Mouse (Mus musculus) cerebellum, adult 9-11 months (tissue): ENCODE measurements at regions not wholly inside any gene's neighbourhood (a gene's known extent, or its start where the extent isn't known, plus 50 kb on each side); places are given as distances from the start of the nearest gene placed in this dataset.

Experiments used
- DNase-seq: peaks from one replicate; pipeline ENCODE4 v3.0.0; 2022

DNA sequence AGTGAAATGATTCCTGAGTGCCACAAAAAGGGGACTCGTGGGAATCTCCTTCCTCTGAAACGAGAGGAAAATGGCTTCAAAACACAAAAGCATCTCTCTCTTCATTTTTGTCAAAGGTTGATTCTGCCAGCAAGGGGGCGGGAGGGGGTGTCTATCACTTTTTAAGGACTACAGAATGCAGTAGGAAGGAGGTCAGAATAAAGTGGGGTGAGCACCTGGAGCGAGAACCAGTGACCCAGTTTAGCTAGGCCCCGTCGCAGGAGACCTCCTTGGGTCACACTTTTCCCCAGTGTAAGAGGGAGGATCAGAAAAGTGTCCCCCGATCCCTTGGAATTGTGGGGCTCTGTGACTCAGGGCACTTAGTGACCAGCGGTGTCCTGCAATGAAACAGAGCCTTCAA, 133.1 kb downstream of the Tgfb2 start:
- DNase-seq = no peak

DNA sequence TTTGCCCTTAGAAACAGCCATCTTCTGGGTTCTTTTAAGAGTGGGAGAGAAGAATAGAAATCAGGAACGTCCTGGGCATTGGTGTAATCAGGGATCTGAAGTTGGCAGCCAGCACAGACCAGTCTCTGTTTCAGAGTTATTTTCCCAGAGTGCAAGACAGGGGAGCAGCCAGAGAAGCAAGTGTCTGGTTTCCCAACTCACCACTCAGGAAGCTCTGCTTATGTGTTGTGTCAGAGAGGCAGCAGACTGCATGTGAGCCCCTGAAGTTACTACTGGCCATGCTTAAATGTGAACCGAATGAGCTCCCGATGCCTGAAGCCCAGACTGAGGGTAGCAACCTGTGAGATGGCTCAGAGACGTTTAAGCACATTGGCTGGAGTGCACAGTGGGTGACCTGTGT, 133.7 kb downstream of the Tgfb2 start:
- DNase-seq = no peak

DNA sequence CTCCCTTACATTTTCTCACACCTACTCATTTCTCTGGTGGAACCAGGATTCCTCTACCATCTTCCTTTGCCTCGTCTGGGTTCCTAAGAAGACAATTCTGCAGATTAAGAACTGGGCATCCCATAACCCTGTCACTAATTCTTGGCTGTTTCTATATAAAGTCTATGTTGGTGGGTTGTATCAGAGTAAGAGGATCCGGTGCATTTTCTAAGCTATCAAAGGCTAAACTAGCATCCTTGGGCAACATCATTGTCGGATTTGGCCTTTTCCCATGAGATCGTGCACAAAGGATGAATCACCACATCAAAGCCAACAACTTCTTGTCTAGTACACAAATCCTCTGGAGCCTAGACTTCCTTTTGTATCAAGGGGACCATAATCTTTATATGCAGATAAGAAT, 137.3 kb downstream of the Tgfb2 start:
- no peak for DNase-seq

DNA sequence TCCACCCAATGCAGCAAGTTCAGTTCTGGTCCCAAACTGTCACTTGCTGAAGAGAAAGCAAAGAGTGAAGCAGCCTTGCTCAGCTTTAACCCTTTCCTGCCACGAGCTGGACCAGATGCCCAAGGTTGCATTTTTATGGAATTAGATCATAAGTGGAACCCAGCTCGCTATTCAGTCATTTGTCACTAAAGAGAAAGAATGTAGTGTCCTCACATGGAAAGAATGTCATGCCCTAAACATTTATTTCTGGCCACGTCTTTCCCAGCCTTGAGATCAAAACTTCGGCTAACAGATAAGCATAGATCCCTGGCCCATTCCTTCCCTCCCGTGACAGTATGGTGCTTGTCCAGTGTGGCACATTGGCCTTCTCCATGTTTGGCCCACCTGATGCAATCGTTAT, 137.7 kb downstream of the Tgfb2 start:
- DNase-seq = no peak

DNA sequence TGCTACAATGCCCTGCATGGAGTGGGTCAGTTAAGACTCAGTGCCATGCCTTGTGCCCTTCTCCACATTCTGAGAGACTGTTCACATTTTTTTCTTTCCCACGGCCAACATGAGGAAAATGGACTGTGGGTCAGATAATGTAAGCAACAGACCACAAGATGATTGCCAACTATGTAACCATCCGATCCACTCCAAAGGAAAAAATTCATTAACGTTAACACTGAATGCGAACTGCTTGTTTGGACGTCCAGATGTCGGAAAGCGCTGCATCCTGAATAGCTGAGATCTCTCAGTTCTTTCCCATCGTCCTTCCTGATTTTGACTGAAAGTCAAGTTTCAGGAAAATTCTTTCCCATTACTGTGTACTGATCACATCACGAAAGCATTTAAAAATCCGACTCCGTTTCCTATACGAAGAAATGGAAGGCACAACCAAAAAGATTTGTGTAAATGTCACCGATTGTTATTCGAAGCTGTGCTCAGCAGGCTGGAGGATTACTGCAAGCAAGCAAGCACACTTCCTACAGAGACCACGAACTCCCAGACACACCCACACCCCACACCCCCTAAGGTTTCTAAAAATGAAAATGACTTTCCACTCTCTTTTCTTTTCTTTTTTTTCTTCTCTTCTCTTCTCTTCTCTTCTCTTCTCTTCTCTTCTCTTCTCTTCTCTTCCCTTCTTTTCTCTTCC, 138.5 kb downstream of the Tgfb2 start:
- no peak for DNase-seq

DNA sequence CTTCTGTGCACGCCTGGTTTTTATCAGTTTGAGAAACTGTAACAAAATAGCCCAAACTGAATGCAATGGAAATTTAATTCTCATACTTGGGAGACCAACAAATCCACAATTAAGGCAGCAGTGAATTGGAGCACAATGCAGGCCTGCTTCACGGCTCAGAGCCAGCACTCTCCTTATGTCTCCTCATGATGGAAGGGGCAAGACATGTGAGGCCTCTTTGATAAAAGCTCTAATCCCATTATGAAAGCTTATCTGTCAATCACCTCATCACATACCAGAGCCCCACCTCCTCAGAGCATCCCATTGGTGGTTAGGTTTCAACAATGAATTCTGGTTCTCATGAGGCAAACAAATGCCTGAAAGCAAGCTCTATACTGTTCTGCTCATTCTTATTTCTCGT, 143.8 kb downstream of the Tgfb2 start:
- DNase-seq = no peak

DNA sequence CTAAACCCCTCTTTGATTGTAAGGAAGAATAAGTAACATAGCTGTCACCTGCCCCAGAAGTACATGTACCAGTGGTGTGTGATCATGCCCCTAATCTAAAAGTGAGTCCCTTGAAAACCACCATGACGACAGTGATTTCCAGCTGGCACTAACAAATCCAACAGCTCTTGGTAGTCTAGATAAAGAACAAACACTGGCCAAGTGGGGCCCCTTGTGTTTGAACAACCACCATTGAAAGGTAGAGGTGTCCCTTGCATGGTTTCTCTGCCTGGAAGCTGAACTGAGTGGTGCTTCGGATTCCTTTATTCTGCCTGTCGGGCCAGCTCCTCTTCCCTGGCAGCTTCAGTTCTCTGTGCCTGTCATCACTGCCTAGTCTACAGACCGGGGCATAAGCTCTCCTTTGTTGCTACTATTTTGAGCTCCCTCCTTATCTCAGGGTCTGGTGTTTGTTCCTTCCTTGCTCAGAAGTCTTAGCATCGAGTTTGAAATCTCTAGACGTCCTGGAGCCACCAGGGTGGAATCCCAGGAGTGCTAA, 150.3 kb downstream of the Tgfb2 start:
- no peak for DNase-seq

DNA sequence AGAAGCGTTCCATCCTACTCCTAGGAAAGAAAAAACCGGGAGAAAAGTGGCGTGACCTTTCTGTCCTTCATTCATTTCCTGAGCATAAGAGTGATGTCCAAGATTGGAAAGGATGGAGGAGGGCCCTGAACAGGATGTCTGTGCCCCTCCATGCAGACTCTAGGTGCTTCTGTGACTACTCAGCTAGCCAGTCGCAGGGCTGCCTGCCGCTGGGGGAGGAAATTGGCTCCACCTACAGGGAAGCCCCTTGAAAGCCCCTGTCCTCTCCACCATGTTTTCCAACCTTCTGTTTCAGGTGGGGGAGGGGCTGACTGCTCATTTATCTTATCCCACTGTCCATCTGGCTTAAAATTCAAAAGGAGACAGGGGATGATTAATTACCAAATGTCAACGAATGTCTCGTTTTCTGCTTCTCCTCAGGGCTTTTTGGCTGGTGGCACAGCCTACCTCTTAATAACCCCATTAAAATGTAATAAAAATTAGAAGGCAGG, 151.2 kb downstream of the Tgfb2 start:
- DNase-seq = no peak

DNA sequence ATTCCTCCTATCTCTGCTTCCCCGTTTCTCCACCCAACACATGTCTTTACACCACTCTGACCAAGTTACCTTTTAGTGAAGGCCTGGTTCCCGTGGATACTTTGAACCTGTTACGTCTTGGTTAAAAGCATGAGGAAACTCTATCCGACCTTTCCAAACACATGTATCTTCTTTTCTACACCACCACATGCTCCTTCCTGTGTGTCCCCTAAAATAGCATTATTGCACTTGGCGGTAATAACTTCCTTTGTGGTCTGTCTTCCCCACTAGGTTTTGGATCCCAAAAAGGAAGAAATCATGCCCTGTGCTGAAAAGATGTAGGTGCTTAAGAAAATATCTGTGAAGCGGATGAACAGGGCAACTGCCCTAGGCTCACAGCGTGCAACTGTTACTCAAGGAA, 153.1 kb downstream of the Tgfb2 start:
- DNase-seq = no peak

DNA sequence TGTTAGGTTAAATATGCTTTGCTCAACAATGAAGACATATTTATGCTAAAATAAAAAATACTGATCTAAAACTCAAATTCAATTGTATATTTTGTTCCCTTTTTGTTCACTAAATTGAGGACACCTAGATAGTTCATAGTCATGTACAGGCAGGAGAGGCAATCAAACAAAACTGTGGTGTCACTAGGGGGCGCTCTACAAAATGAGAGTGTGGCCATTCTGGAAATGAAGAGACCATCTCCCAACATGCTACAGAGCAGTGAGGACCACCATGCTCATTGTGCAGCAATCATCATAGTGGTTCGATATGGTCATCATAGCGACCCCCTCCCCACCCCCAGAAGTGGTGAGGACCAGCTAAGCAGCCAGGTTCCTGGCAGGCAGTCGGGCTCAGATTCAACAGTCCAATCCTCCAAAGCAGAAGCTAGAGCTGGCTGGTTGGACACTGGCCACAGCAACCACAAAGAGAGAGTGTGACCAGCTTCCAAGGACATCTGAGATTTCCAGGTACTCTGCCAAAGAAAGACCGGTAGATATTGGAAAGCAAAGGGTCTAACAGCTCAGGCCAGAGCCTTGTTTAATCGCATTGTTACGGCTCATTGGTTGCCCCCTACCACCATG, 155.4 kb downstream of the Tgfb2 start:
- DNase-seq = no peak

DNA sequence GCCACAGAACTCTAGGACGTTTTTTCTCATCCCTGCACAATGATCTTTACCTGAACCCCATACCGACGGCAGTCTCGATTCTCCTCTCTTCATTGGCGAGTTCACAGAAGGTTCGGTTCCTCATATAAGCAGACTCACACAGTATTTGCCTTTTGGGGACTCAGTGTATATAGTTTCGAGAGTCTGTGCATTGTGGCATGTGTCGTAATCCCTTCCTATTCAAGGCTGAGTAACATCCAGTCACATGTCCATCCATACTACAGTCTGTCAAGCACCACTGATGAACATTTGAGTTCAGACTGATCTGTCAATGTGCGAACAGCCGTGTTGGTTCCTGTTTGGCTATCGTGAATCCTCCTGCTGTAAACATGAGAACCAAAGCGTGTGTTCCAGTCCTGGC, 156.6 kb downstream of the Tgfb2 start:
- no peak for DNase-seq

DNA sequence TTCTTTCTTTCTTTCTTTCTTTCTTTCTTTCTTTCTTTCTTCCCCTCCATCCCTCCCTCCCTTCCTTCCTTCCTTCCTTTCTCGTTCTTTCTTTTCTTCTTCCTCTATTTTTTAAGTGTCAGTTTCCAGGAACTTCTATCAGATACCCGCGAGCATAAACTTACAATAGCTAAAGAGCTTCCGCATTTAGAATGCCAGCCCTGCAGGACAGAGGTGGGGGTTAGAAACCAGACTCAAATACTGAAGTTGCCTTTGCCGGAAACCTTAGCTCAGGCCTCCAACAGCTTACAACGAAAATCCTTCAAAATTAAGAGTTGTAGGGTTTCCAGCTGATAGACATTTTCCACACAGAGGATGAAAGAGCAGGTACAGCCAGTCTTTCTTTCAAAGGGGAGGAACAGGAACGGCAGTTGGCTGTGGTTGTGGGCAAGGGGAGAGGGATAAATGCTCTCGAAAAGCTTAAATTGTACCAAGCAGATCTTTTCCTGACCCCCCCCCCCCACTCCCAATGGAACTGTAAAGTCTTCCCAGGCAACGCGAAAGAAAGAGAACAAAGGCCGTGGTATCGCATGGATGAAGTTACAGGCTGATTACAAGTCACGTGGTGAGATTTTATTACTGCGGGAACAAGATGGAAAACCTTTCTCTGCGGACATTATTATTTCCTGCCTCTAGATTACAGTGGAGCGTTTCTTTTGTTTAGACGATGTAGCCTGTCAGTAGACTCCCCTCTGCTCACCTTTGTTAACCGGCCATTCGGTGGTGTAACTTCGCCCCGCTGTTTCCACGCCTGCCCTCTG, 159.2 kb downstream of the Tgfb2 start:
- no peak for DNase-seq

DNA sequence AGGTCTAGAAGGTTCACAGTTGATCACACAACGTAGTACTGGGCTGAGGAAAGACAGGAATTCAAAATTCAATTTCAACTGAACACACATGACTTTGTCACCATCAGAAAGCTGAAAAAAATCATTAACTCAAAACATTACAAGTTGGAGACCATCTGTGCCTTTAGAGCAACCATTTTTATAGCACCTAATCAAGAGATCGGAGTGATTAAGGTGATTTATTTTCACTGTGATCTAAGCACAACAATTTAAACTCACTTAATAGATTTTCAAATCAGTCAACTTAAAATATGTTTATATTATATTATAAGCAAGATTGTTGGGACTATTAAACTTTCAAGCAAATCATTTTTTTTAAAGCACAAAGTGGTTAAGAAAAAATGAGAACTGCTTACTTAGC, 165.7 kb downstream of the Tgfb2 start:
- DNase-seq = no peak

DNA sequence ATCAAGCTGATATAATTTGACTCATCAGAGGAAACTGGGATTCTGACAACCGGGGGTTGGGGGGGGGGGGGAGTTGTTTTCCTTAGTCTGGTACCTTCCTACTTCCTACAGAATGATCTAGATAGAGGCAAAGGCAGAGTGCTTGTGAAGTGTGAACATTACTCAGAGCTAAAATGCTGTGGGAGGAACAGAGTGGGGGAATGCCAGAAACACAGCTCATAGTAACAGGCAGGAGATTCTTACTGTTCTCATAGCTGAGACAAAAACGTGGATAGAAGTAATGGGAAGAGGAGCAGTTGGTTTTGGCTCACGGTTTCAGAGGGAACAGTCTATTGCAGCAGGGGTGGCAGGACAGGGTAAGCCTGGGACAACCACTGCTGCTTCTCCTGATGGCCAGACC, 167.6 kb downstream of the Tgfb2 start:
- DNase-seq = no peak

DNA sequence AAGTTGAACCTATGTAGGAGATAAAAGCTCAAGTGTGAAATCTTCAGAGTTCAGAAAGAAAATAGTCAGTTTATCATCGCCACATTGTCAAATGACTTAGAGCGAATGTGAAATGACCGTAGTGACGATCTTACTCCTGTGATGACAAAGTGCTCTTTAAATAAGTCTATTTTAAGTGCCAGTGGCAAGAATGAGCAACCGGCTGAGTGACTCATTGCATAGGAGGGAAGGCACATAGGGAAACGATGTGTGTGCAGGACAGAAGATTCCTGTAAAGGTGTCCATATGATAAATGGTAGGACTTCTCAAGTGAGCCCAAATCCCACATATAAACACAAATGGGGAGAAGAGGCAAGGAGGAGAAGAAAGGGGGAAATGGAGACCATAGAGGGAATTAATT, 189.8 kb downstream of the Tgfb2 start:
- no peak for DNase-seq

DNA sequence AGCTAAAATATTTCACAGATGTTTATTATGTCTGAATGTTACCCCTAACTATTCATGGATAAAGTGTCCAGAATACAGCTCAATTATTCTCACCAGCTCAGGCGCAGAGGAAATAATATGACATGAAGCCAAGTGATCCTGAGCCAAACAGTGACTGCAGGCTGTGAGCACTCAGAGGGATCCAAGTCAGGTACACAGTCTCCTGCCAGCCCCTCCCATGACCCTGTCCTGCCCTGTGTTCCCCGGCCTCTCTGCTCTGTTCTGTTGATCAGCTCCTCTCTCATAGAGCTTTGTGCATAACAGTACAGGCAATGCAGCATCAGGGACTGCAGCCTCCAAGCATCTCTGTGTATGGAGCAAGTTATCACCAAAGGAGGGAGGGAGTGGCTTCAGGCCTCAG, 190.7 kb downstream of the Tgfb2 start:
- no peak for DNase-seq

DNA sequence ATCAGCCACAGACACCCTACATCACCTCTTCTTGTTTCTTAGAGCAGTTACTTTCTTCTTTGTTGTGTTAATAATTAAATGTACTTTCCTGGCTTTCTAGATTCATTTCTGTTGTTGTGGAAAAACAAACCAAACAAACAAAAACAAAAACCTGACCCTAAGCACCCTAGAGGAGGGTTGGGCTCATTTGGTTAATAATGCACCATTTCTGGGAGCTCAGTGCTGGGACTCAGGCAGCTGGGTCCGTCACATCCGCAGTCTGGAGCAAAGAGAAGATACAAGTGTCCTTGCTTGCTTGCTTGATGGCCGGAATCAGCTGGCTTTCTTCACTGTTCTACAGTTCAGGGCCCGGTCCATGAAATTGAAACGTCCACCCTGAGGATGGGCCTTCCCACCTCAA, 191.9 kb downstream of the Tgfb2 start:
- no peak for DNase-seq

DNA sequence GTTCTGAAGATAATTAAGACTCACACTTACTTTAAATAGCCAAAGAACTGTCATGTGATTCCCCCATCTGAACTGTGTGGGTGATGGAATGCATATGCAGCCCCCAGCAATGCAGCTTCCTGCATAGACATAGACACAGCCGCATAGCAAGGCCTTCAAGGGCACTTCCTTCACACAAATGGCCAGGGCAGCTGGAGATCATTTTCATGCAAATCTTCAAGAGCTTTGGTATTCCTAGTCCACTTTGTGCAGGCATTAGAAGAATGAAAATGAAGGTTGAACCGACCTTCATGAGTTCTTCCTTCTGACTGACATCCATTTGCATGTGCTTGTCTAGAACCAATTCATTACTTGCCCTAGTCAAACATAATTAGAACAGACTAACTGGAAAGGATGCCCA, 195.3 kb downstream of the Tgfb2 start:
- DNase-seq = no peak

DNA sequence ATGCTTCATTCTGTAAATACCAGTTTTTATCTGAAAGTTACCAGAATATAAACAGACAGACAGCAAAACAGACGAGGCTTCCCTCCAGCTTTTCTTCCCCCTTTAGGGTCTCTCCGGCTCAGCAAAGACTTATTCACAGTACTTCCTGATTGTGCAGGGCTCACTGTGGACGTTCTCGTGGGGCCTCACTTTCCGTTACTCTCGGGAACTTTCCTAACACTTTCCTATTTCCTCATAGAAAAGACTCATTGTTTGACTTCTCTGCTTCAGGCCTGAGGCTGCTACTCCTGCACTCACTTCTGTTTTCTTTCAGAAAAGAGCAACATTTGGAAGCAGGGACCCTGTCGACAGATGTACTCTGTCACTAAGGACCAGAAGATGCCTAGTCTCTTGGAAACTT, 197.4 kb downstream of the Tgfb2 start:
- no peak for DNase-seq

DNA sequence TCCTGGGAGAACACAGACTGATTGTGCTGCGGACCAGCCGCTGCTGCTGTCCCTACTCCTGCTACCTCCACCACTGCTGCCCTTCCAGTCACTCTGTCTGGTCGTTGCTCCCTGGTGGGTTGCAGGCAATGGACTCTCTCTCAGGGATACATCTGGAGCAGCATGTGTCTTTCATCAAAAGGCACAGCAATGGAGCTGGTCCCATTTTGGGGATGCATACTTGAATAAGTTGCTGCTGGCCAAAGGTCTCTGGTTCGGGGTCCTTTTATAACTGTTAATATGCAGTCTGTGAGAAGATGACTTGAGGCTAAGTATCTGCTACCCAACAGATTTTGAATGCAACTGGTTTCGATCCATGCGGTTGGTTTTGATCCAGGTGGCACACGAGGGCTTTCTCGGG, 197.8 kb downstream of the Tgfb2 start:
- no peak for DNase-seq

DNA sequence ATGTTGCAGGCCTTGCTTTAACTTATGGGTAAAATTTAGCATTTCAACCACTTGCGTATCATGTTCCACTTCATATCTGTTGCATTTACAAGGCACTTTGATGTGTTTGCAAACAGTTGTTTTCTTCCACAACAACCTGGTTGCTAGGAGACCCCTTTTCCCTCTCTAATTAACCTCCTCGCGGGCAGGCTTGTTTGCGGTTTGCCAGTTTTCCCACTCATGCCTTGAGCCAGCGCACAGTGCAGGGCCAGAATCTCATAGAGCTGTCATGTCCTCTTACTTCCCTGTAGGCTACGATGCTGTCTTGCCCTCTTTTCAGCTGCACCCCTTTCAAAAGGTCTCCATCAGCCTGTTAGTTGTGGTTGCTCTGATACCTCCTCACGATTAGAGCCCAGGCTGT, 199.3 kb downstream of the Tgfb2 start:
- no peak for DNase-seq

DNA sequence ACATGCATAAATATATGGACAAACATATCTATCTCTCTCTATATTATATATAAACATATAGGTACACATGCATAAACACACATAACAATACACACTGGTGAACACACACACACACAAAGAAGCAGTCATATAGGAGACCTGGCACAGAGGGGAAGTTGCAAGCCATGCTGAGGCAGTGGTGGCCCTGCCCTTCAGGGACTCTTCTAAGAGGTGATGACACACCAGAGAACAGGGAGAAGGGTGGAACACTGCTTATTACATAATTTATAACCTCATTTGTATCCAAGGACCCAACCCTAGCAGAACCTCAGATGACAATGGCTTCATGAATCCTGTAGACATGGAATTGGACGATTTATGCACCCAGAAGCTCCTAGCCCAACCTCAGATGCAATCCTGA, 199.9 kb downstream of the Tgfb2 start:
- no peak for DNase-seq

DNA sequence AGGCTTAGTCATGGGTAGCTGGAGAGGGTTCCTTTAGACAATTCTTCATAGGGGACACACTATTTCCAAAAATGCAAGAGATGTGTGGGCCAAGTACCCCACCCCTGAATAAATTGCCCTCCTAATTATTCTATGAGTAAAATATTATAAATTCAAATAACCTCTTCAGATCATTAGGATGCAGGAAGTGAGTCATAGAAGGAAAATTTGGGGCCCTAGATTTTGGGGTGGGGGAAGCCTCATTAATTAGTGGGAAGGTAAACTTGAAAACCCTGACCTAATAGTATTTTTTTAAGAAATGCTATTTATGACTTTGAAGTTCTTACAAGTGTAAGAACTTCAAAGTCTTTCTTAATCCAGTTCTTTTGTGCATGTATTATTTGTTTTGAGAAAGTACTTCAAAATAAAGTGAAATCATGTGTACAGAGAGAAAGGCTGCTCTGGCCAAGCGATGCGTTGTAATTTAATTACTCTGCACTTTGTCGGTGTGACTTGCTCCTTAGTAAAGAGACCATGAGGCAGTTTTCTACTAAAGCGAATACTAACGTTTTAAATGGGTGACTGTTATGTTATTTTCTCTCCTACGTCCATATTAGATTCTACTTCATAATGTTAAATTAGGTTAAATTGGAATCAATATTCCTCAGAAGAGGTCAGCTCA, 200.6 kb downstream of the Tgfb2 start:
- DNase-seq = no peak
